Mouse (Mus musculus) intestine, embryonic 15.5 days (tissue): ENCODE results near the gene Kcnj6. TPM values are rescaled to one million over a fixed set of nuclear protein-coding genes. Genes with fewer than 3 reads are reported as not detected.
A peak's percentile ranks its signal among the peaks of the same experiment; 100 is the strongest.

Source experiments
- ATAC-seq: fragments of 200-750 bp; cut with Nextera tagmentation; 2 replicates; pipeline ENCODE4 v1.8.0; 2017; ENCODE audit warnings: moderate TSS enrichment, moderate library complexity
- H3K27ac ChIP-seq: fragments of 300-500 bp; sonication (generic); 2 replicates; pipeline ENCODE4 v1.5.1; 2015; ENCODE audit warnings: mild to moderate bottlenecking, inconsistent platforms
- H3K27me3 ChIP-seq: fragments of 300-500 bp; sonication (generic); replicated peaks from 2 replicates; pipeline ENCODE4 v1.6.1; 2015; ENCODE audit warnings: inconsistent platforms
- H3K36me3 ChIP-seq: fragments of 300-500 bp; sonication (generic); 2 replicates; pipeline ENCODE4 v1.6.1; 2015; ENCODE audit warnings: inconsistent platforms
- H3K4me1 ChIP-seq: fragments of 300-500 bp; sonication (generic); replicated peaks from 2 replicates; pipeline ENCODE4 v1.6.1; 2015; ENCODE audit warnings: inconsistent platforms
- H3K4me2 ChIP-seq: fragments of 300-500 bp; sonication (generic); replicated peaks from 2 replicates; pipeline ENCODE4 v1.6.1; 2015; ENCODE audit warnings: mild to moderate bottlenecking, inconsistent platforms
- H3K4me3 ChIP-seq: fragments of 300-500 bp; sonication (generic); replicated peaks from 2 replicates; pipeline ENCODE4 v1.5.1; 2015; ENCODE audit warnings: inconsistent platforms
- H3K9ac ChIP-seq: fragments of 300-500 bp; sonication (generic); 2 replicates; pipeline ENCODE4 v1.6.1; 2015; ENCODE audit warnings: inconsistent platforms
- H3K9me3 ChIP-seq: fragments of 300-500 bp; sonication (generic); 2 replicates; pipeline ENCODE4 v1.6.1; 2016; ENCODE audit warnings: inconsistent platforms
- WGBS: fragments of 180-500 bp; shearing (Covaris S2); methylation state at CpG from one replicate; pipeline ENCODE4 v1.1.7; 2015; 5-methylcytosine and 5-hydroxymethylcytosine counted together
- polyA plus RNA-seq: library from polyadenylated mRNA; unstranded; fragments of >200 nt; fragmentation: Nextera tagmentation; extraction: Ambion mirVana; gene quantifications from 2 replicates; pipeline ENCODE4 v1.2.1, GENCODE M21; 2015

Gene Kcnj6
- polyA plus RNA-seq, 1 experiment from 2014 or later: 0.13 TPM

DNA sequence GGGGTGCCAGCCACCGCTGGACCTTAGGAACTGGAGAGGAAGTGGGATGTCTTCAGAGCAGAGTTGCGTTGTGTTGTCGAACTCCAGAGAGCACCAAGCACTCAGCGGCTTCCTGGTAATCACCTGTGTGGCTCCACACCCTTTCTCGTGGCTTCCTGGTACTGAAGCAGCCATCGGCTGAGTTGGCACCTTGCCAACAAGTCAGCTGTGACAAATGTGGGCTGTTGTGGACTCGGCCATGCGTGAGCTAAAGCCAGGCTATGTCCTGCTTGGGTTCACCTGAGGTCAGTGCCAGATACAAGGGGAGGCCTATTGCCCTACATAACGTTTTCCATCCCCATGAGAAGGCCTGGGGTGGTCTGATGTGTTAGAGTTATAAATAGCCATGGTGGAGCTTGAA is 18.0 kb downstream of the Kcnj6 start:
- WGBS: 65% methylated on average over 9 of the region's 9 CpGs
- H3K36me3 ChIP-seq: no peaks in the 10 kb centered on the region
- ATAC-seq: no peak
- H3K4me1 ChIP-seq: no peaks in the 10 kb centered on the region
- H3K27ac ChIP-seq: no peak overlapping the region
- H3K27me3 ChIP-seq: no peaks in the 10 kb centered on the region
- no peak overlapping the region for H3K4me3 ChIP-seq
- no peak overlapping the region for H3K4me2 ChIP-seq
- no peaks in the 10 kb centered on the region for H3K9me3 ChIP-seq
- no peak overlapping the region for H3K9ac ChIP-seq

DNA sequence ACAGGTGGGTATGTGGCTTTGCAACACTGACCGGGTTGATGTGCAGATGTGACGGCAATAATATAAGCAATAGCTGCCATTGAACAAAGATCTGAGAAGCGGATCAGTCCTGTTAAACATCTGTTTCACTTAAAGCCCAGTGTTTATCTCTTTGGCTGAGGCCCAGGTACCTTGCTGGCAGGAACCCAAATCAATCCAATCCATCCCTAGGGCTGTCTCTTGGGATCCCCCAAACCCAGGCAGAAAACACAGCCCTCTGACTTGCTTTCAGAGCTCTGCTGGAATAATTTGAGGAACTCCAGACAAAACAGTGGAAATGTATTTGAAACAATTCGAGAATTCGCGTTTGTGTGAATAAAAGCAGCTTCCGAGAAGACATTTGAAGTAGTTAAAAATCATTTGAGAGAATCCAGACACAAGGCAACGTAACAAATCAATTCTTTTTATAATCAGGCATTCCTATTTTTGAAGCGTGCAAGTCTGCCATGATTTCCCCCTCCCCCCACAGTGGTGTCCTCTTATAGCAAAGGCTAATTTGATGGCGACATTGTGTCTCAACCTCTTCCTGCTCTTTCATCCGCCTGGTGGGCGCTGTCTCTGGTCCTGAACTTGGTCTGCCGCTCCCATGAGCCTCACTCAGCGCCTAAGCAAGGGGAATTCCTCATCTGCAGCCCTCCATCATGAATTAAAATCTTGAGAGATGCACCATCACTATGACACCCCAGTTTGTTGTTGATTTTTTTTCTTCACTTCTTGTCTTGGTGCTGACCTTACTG is 25.2 kb downstream of the Kcnj6 start:
- WGBS: 27% methylated on average over 14 of the region's 14 CpGs
- H3K4me2 ChIP-seq: no peak overlapping the region

DNA sequence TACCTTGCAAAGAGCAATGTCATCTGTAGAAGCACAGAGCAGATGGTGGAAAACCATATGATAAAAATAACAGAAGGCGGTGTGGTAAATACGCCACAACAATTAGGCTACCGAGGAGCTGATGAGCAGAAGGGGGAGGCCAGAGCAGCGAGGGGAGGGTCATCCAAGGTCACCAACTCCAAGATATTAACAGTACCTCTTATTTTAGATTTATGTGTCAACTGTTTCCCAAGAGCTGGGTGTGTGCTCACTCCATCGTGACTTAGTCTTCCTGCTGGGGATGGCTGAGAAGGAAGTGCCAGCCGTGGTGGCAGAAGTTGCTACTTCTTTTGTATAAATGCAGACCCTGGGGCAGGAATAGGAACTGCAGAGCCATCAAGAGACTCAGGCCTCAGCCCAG is 28.6 kb downstream of the Kcnj6 start:
- Histone ChIP-seq H3K9ac (no peak overlapping the region), H3K27me3 (no peaks in the 10 kb centered on the region), H3K4me3 (no peak overlapping the region), H3K4me1 (no peaks in the 10 kb centered on the region), H3K36me3 (no peaks in the 10 kb centered on the region), H3K9me3 (no peaks in the 10 kb centered on the region), H3K27ac (no peak overlapping the region), H3K4me2 (no peak overlapping the region)
- 68% methylated on average over 6 of the region's 6 CpGs for WGBS
- ATAC-seq: no peak

More for the DNA sequence above, 25.2 kb downstream of the Kcnj6 start:
- Histone ChIP-seq H3K36me3 (no peaks in the 10 kb centered on the region), H3K4me3 (no peak overlapping the region), H3K27ac (no peak overlapping the region), H3K27me3 (no peaks in the 10 kb centered on the region), H3K9me3 (no peaks in the 10 kb centered on the region), H3K9ac (no peak overlapping the region), H3K4me1 (no peaks in the 10 kb centered on the region)
- ATAC-seq: 0 out of 2 replicates have a peak, but pooled peaks have one; percentile 23

DNA sequence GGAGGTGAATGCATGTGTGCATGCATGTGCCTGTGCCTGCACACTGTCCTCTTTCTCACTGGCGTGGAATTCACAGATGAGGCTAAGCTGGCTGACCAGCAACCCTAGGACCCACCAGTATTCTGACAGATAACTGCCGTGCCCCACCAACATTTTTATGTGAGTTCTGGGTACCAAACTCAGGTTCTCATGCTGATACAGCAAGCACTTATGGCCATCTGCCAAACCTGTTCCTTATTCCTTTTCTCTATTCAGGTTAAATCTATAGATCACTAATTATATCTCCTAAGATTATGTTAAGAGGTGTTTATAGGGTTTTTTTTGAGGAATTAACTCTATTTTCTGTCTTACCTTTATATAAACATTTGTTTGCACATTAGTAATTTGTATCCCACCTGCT is 29.0 kb downstream of the Kcnj6 start:
- WGBS: 84% methylated on average over 2 of the region's 2 CpGs
- no peak overlapping the region for H3K4me3 ChIP-seq
- no peaks in the 10 kb centered on the region for H3K4me1 ChIP-seq

DNA sequence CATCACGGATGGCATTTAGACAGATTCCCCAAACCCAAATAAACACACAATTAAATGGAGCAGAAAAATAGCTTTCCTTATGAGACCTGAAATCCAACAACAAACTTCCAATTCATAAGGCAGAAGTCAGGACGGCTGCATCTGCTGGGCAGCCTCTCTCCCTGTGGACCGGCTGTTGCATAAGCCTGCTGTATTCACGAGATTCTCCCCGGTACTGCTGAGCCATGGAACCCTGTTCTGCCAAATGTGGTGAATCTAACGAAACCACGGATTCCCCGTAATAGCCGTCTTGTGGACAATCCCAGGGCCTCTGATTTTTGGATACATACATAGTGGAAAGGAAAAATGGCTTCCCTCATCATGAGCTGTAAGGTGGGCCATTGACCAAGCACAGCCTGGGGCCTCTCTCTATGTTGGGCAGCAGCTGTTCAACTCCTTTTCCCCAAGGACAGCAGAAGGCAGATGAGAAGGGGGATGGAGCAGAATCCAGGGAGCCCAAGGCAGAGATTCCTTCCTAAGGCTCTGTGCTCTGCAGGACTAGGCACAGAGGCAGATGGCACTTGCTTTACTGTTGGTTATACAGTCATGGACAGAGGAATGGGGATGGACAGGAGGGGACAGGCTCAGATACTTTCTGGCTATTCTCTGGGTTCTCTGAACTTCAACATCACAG is 40.2 kb downstream of the Kcnj6 start:
- Histone ChIP-seq H3K27me3 (no peaks in the 10 kb centered on the region), H3K9me3 (no peaks in the 10 kb centered on the region), H3K4me2 (no peak overlapping the region), H3K9ac (no peak overlapping the region), H3K27ac (no peak overlapping the region), H3K4me1 (no peaks in the 10 kb centered on the region), H3K4me3 (no peak overlapping the region), H3K36me3 (no peaks in the 10 kb centered on the region)
- ATAC-seq: no peak
- WGBS: 91% methylated on average over 9 of the region's 9 CpGs

More for the DNA sequence above, 29.0 kb downstream of the Kcnj6 start:
- H3K36me3 ChIP-seq: no peaks in the 10 kb centered on the region
- no peaks in the 10 kb centered on the region for H3K27me3 ChIP-seq
- H3K27ac ChIP-seq: no peak overlapping the region
- H3K4me2 ChIP-seq: no peak overlapping the region
- no peaks in the 10 kb centered on the region for H3K9me3 ChIP-seq
- H3K9ac ChIP-seq: no peak overlapping the region
- ATAC-seq: no peak

DNA sequence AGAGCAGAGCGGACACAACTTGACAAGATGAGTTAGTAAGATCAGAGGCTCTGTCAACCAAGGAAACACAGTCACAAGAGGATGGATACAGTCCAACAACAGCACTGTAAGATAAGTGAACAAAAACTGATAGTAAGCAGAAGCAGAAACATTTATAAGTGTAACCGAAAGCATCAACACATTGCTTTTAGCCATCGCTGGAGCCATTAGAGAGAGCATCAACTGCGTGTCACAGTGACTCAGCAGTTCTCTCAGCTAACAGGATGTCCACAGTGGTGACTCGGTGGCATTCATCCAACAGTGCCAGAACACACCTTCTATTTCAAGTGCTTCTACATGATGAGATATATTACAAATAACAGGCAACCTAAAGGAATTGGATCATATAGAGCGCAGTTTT is 41.1 kb downstream of the Kcnj6 start:
- H3K4me1 ChIP-seq: no peaks in the 10 kb centered on the region
- no peak overlapping the region for H3K9ac ChIP-seq
- no peak overlapping the region for H3K4me2 ChIP-seq
- no peaks in the 10 kb centered on the region for H3K36me3 ChIP-seq
- ATAC-seq: no peak
- 85% methylated on average over 6 of the region's 6 CpGs for WGBS
- H3K9me3 ChIP-seq: no peaks in the 10 kb centered on the region
- no peak overlapping the region for H3K4me3 ChIP-seq
- no peaks in the 10 kb centered on the region for H3K27me3 ChIP-seq
- no peak overlapping the region for H3K27ac ChIP-seq

DNA sequence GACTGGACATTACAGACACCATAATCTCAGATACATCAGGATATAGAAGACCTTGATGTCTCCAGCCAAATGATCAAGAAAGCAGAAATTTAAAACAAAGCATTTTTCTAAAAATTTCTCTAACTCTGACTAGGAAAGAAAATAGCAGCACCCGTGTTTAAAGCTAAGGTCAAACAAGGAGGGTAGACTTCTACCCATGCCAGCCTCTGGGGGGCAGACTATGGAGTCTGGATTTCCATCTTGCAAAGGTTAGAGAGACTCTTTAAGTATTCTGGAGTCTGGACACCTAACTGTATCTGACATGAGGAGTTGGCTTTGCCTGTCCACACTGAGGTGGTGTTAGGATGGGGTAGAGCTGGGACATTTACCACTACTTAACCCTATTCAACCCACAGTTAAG is 44.2 kb downstream of the Kcnj6 start:
- Histone ChIP-seq H3K9ac (no peak overlapping the region), H3K27ac (no peak overlapping the region), H3K27me3 (no peaks in the 10 kb centered on the region), H3K9me3 (no peaks in the 10 kb centered on the region), H3K4me1 (no peaks in the 10 kb centered on the region), H3K4me3 (no peak overlapping the region), H3K4me2 (no peak overlapping the region), H3K36me3 (no peaks in the 10 kb centered on the region)
- ATAC-seq: no peak
- 65% methylated on average over 1 of the region's 1 CpGs for WGBS

DNA sequence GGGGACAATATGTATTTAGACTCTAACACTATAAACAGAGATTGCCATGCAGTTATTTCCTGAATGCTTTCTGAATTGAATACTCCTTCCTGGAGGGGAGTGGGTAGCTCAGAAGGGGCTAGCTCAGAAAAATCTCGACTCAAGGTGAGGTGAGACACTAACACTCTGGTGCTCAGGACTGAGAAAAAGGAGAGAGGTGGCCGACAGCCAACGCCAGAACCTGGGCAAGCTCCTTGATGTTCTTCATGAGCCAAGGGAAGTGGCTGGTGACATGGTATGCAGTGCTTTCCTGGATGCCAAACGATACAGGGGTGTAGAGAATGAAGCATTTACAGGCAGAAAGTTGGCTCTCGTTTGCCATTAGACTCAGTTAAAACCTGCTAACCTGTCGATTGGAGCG is 48.3 kb downstream of the Kcnj6 start:
- no peak for ATAC-seq
- 87% methylated on average over 7 of the region's 7 CpGs for WGBS

DNA sequence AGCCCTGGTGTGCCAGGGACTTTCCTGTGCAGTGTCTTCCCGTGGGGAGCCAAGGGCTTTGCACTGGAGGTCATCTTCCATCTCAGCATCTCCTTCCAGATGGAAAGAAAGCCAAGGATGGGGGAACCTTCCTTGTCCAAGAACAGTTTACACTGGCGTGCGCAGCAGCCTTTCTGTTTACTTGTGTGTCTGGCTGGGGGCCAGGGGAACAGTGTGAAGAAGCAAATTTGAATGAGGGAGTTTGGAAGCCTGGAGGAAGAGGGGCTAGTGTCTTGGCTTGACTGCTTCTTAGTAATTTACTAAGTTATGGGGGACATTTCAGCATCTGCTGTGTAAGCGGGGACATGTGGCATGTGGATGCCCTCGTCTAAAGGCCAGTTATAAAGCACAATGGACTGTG is 50.7 kb downstream of the Kcnj6 start:
- no peak overlapping the region for H3K27ac ChIP-seq
- WGBS: 48% methylated on average over 5 of the region's 5 CpGs

More for the DNA sequence above, 48.3 kb downstream of the Kcnj6 start:
- Histone ChIP-seq H3K4me1 (no peaks in the 10 kb centered on the region), H3K36me3 (no peaks in the 10 kb centered on the region), H3K9ac (no peak overlapping the region), H3K4me2 (no peak overlapping the region), H3K27me3 (no peaks in the 10 kb centered on the region), H3K27ac (no peak overlapping the region), H3K9me3 (no peaks in the 10 kb centered on the region), H3K4me3 (no peak overlapping the region)

DNA sequence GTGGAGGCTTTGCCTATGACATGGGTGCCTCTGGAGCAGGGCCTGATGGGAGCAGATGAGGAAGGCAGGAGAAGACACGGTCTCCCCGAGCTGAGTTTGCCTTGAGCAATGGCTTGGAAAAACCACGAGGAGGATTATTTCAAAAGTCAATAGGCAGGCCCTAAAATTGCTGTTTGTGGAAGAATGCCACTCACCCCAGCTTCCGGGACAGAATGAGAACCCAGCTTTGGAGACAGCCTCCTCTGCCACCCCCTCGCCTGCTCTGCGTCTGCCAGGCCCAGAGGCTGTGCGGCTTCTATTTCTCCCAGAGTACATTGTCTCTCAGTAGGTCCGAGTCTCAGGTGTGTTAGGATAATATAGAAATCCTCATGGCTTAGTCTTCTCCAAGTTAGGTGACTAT is 64.8 kb downstream of the Kcnj6 start:
- Histone ChIP-seq H3K27ac (no peak overlapping the region), H3K36me3 (no peaks in the 10 kb centered on the region)
- WGBS: 80% methylated on average over 8 of the region's 8 CpGs

More for the DNA sequence above, 50.7 kb downstream of the Kcnj6 start:
- no peak overlapping the region for H3K9ac ChIP-seq
- H3K4me1 ChIP-seq: no peaks in the 10 kb centered on the region
- H3K4me3 ChIP-seq: no peak overlapping the region
- H3K36me3 ChIP-seq: no peaks in the 10 kb centered on the region
- no peak for ATAC-seq
- H3K9me3 ChIP-seq: no peaks in the 10 kb centered on the region
- no peak overlapping the region for H3K4me2 ChIP-seq
- H3K27me3 ChIP-seq: no peaks in the 10 kb centered on the region

DNA sequence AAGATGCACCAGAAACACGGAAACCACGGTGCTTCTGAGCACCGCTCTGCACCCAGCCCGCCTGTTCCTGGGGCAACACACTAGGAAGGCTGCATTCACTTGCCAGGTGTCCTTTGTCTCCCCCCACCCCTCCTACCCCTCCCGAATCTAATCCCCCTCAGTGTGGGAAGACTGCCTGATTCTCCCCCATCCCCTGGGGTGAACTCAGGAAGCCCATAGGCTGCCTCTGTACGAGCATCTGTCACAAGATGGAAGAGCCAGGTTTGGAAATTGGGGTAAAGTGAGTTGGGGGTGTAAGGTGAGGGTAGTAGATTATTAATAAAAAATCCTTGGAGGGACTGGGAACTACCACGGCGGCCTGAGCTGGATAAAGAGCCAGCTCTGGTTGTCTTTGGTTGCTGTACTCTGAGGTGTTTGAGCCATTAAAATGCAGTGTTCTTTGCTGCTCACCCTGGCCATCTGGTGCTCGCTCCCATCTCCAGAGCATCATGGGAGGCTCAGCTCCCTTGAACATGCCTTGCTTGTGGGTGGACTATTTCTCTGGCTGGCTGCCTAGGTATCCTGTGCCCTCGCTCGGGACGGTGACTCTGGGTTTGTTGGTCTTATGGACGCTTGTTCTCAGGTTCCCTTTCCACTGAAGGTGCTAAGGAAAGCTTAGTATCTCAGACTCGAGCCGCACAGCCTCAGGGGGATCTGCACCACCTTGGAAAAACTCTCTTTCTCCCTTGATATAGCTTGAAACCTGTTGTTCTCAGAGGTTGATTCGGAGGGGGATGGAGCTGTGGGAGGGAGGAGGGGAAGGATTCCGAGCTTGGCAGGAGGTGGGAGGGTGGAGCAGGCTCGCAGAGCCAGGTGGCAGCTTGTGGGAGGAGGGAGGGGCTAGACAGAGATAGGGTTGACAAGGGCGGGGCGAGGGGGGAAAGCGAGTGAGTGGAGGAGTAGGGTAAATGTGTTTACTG is 65.9 kb downstream of the Kcnj6 start:
- 7% methylated on average over 21 of the region's 21 CpGs for WGBS

More for the DNA sequence above, 64.8 kb downstream of the Kcnj6 start:
- ATAC-seq: no peak
- no peaks in the 10 kb centered on the region for H3K9me3 ChIP-seq
- H3K27me3 ChIP-seq: no peaks in the 10 kb centered on the region; the same call in 1 of the 2 replicates
- H3K4me1 ChIP-seq: peaks cover 4% of the 10 kb centered on the region; the same call in 1 of the 2 replicates
- H3K4me2 ChIP-seq: no peak overlapping the region
- H3K4me3 ChIP-seq: no peak overlapping the region
- no peak overlapping the region for H3K9ac ChIP-seq

DNA sequence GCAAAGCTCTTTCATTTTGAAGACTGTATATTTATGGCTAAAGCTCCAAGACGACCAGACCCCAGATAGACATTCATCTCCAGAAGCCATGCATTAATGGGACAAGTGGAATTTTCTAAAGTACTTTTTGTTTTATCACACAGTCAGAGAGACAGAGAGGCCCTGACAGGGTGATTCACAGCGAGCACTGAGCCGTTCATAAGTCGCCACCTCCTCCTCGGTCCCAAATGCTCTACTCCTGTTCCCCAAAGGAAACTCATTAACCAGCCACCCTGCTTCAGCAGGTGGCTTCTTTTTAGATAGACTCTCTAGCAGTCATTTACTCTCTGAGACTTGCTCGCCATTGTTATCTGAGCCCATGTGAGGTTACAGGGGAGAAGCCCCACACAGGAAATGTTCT is 72.1 kb downstream of the Kcnj6 start:
- H3K27me3 ChIP-seq: no peaks in the 10 kb centered on the region
- H3K27ac ChIP-seq: no peak overlapping the region
- H3K4me1 ChIP-seq: no peaks in the 10 kb centered on the region
- no peaks in the 10 kb centered on the region for H3K36me3 ChIP-seq
- no peak overlapping the region for H3K4me2 ChIP-seq
- H3K4me3 ChIP-seq: no peak overlapping the region
- WGBS: 27% methylated on average over 6 of the region's 6 CpGs
- no peak overlapping the region for H3K9ac ChIP-seq
- no peaks in the 10 kb centered on the region for H3K9me3 ChIP-seq
- ATAC-seq: no peak

More for the DNA sequence above, 65.9 kb downstream of the Kcnj6 start:
- Histone ChIP-seq H3K9me3 (no peaks in the 10 kb centered on the region), H3K9ac (no peak overlapping the region), H3K4me2 (no peak overlapping the region; the same call in 1 of the 2 replicates), H3K4me3 (no peak overlapping the region), H3K36me3 (no peaks in the 10 kb centered on the region), H3K27me3 (no peaks in the 10 kb centered on the region; the same call in 1 of the 2 replicates), H3K27ac (no peak overlapping the region), H3K4me1 (peaks cover 4% of the 10 kb centered on the region; the same call in 1 of the 2 replicates)
- no peak; the same call in 1 of the 2 replicates for ATAC-seq
